Mouse (Mus musculus) R1 (cell line): ENCODE measurements at regions not wholly inside any gene's neighbourhood (a gene's known extent, or its start where the extent isn't known, plus 50 kb on each side); places are given as distances from the start of the nearest gene placed in this dataset.
A peak's percentile ranks its signal among the peaks of the same experiment; 100 is the strongest.

Source experiments
- DNase-seq: peaks from one replicate; pipeline ENCODE4 v3.0.0-alpha.2; 2018; ENCODE audit warnings: low read depth, low spot score

DNA sequence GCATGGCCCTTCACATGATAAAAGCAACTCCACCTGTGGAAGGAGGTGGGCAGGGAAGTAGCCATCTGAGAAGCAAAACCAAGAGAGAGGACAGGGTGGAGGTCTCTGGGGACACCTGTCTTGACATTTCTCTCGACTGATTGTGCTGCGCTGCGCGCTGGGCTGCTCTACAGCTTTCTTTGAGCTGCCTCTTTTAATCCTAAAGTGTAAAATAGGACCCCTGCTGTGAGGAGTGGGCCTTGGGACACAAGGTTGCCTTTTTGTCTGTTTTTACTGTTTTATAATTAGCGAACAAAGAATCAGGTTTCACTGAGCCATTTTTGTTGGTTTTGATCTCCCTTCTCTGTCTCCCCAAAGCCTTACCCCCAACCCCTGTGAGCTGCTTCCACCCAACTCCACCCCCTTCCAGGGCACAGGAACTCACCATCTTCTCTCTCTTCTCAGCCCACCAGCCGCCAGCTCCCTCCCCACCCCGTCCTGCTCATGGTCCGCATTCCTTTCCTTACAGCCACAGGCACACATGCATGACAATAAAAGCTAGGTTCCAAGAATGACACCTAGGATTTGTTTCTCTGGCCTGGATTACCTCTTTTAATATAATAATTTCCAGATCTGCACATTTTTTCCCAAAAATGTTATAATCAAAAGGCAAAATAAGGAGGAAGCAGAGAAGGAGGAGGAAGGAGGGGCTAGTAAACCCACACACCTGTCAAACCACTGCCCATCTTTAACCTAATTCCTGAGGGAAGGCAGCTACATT is 57.3 kb downstream of the Cbln4 start:
- DNase-seq = peak; percentile 78

DNA sequence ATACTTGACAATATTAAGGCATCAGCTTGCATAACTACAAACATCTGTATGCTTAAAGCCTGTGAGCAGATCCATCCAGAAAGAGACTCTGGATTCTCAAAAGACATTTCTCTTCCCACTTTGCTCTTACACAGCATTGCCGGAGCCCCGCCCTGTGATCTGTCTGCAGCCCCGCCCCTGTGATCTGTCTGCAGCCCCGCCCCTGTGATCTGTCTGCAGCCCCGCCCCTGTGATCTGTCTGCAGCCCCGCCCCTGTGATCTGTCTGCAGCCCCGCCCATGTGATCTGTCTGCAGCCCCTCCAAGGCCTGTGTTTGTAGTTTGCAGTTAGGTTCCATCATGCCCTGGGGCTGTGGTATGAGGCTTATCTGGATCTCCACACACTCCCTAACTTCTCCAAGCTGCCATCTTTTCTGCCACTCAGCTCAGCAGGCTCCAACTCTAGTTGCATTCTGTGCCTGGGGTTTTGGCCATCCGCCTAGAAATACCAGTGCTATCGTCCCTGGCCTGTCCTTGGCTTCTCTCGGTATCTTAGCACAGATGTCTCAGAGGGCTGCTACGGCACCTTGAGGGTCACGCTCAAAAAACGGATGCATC is 73.9 kb downstream of the Cbln4 start:
- peak; percentile 72 for DNase-seq

DNA sequence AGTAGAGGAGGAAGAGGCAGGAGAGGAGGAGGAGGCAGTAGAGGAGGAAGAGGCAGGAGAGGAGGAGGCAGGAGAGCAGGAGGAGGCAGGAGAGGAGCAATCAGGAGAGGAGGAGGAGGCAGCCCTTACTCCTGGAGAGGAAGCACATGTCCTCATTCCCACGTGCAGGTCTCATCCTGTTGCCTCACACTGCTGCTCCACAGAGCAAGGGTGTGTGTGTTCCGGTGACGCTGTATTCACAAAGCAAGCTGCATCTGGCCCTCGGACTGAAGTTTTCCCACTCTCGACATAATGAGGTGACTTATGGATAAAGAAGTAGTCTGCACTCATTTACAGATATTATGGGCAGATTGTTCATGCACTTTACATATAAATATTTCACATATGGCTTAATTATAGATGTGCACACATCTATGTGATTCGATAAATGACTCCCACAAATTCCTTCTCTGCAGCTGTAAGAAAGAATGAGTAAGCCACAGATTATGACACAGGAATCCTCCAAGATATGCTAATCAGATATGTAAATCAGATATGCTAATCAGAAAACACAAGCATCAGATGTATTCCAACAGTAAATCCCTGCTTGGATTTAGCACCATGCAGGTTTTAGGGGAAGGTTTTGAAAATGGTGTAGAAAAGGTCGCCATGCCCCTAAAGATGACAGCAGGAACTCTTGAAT is 96.6 kb downstream of the Cbln4 start:
- peak; percentile 21 for DNase-seq

DNA sequence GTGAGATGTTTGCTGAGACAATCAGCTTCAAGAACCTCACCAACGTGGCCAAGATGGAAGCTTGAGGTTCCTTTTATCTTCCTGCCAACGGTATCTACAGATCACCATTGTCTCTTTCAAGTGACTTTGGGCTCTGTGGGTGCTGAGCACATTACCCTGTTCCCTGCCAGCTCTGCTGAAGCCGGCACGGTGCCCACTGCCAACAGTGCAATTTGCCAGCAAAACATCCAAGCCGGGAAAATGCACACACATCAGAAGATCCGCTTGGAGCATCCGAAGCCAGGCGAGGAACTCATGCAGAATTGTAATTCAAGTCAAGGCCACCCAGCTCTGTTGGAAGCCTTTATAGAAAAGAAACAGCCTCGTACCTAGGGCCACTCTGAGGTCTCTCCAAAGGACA is 100.6 kb downstream of the Cbln4 start:
- no peak for DNase-seq

DNA sequence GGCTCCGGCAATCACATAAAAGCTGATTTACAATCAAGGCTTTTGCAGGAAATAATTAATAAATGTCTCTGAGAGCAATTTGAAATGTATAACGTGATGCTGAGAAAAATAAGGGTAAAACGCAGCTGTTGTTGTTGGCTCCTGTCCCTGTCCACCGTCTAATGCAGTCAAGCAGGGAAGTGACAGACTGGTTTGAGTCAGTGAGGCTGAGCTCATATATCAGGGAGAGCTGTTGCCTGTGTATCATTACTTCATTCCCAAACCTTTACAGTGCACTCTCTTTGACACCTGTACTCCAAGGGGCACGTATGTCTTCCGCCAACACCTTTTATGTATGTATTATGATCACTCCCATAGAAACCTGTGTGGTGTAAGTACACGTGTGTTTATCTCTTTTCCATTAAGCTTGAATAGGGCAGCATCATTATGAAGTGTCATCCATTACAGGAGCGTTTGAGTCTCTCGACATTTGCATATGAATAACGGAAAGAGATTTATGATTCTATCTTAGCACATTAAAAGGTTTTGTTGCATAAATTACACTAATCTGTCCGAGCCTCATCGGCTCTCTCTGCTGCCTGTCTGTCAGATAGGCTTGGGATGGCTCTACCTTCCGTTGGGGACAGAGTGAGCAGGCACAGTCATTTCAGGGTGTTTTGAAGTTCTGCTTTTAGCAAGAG is 107.5 kb downstream of the Cbln4 start:
- no peak for DNase-seq

DNA sequence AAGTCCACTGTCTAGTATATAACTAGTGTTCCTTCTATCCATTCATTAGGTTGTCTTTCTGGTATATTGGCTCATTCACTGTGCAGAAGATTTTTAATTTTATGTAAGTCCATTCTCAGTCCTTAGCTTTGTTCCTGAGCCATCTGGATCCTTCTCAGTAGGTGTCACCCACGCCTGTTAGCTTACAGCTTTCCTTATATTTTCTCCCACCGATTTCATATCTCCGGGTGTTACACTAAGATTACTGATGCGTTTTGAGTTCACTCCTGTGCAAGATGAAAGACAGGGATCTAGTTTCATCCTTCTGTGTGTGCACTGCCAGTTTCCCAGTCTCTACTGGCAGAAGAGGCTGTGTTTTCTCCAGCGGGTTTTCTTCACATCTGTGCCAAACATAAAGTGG is 122.3 kb downstream of the Cbln4 start:
- DNase-seq = no peak

DNA sequence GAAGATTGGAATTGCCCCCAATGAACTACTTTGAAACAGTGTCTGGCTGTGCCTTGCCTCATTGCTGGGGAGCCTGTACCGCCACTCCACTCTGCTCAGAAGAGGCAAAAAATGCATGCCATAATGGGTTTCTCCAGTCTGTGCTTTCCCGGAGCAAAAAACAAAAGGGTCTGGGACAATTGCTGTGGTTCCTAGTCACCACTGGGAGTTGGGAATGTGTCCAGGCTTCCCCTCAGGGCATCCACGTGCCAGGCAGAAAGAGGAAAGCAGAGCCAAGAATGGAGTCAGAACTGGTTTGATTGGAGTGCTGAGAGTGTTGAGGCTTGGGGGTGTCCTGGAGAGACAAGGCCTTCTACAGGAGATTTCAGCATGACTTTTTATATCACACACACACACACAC is 156.0 kb downstream of the Cbln4 start:
- DNase-seq = no peak

DNA sequence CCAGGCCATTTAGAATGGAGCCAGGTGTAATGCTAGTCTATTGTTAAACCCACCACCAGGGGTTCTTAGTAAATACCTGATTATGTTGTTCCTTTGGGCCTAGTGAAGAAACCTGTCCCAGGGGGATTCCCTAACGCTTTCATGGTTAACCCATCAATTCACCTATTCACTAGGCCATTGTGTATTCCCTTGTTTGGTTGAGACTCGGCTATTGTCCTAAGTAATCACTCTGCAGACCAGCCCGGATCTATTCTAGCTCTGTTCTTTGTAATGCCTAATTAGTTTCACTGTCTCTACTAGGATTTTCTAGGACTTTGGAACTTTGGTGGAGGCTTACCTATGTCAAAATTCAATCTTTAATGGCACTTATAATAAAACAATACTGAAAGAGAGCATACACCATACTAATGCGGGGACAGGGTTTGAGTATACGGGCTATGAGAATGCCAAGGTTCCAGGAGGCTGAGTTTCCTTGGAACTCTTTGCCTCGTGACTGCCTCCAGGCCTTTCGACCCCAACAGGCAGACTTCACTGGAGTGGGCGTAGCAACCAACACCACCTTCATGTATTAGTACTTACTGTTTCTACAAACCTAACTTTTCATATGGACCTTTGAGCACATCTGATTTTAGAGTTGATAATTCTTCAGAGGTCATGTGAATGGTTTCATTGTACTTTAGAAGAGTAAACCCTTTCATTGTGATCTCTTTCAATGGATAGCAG is 163.9 kb downstream of the Cbln4 start:
- peak; percentile 97 for DNase-seq

DNA sequence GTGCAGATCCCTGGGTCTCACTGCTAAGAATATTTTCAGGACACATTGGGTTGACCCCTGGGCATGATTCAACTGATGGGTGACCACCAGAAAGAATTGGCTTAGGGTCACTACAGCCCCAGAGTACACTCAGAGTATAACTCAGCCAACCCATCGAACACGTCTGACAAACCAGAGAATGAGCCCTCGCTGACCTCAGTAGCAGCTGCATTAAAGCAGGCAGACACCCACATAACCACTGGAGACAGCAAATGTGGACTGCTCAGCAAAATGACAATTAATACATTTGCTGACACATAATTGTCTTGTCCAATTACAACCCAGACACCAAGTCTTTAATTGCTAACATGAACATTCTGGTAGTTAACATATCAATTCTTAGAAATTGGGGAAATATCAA is 175.7 kb downstream of the Cbln4 start:
- no peak for DNase-seq

DNA sequence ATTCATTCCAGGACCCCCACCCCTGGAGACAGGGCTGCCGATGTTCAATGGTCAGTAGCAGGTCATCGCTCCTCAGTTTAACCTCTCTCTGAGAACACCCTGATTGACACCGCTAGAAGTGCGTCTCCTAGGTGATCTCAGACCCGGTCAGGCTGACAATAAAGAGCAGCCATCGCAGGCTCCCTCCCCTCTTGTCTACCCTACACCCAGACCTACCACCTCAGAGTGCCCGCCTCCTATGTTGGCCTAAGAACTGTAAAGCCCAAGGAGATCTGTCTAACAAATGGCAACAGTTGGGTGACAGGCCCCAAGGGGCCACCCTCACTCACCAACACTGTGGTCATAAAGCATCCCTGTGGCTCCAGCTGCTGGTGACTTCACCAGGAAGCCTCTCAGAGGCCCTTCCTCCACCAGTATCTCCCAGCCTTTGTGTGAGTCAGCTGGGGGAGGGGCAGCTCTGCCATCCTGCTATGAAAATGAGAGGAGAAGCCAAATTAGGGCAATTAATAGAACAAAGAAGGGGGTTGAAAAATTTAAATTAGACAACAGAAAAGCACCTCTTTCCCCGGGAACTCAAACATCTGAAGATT is 178.8 kb downstream of the Cbln4 start:
- DNase-seq = peak; percentile 62

DNA sequence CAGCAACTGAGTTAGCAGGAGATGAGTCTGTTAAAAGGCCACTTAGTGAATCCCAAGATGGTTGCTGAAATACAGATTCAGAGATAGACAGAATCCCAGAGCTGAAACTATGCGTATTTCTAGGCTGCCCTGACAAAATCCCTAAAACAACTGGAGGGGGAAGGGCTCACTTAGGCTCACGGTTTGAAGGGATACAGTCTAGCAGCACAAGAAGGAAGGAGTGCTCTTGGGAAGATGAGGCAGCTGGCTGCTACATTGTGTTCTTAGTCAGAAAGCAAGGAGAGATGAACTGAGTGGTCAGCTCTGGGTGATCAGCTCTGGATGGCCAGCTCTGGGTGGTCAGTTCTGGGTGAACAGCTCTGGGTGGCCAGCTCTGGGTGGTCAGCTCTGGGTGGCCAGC is 180.6 kb downstream of the Cbln4 start:
- DNase-seq = peak; percentile 82

DNA sequence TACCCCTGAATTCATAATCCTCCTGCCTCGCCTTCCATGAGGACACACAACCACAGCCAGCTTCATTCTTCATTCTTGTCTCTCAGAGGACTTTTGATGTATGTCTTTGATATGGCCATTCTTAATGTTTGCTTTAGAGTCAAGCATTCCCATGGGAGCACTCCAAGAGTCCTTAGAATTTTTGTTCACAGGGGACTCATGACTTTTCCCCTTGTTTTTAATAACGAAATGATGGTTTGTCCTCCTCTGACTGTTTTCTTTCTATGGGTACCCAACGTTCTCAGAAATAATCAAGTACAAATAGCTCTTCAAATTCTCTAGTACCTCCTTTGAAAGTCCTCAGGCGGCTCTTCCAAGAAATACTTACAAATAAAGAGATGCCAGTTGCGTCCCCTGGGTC is 184.4 kb downstream of the Cbln4 start:
- DNase-seq = no peak

DNA sequence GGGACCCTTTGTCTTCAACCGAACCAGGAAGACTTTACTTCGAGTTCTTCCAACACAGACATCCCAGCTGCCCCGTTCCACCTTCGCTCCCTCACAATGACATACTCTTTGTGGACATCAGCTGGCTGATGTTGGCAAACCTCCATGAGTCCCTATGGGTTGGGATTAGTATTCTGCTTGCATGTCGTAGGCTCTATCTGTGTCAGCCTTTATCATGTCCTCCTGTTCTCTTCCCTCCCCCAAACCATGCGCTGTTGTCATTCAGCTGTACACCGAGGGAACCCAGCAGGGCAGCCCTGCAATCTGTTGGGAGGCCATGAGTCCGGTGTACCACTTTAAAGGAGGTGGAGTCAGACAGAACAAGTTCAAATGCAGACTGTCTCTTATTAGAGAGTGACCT is 186.8 kb downstream of the Cbln4 start:
- no peak for DNase-seq

DNA sequence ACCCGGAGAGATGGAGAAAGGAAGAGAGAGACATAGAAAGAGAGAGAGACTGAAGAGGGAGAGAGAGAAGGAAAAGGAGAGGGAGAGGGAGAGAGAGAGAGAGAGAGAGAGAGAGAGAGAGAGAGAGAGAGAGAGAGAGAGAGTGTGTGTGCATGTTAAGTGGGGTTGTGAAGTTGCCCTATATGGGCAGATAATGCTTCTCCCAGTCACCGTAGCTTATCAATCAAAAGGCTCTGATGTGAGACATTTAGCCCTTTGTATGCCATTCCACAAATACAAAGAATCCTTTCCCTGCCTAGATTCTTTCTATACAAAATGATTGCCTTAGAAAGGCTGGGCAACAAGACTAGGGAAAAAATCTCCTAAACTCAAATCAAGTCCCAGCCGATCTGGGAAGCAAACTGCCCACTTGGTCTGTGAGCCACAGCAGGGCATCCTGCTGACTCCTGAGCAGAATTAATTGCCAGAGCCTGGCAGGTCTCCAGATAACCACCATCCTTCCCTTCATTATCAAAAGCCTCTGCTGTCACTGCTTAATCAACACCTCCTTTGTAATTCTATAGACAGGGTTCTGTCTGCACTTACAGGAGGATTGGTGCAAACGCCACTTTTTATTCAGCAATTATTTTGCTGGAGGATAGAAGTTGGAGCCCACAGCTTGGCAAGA is 196.3 kb downstream of the Cbln4 start:
- no peak for DNase-seq

DNA sequence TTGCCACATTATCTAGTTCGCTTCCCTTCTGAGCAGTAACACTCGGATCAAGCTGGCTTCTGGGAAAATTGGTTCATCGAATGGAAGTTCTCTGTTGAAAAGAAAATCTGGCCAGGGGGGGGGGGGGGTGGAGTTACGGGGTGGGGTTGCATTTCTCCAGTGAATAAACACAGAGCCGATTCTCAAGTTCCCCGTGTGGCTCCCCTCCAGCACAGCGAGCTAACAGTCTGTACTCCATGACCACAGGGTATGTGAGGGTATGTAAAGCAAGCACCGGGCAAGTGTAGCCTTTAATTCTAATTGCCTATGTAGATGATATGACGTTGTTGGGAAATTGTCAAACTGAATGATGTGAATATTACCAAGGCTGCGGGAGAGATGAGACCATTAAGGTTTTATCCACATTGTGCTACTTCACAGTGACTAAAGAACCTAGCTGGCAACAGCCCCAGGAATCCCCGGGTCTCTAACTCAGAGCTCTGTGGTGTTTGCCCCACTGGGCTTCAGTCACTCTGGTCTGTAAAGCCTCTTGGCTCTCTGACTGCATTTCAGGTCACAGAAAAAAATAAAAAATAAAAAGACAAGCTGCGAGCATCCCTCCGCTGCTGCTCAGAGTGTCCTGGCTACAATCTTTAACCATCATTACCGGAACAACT is 203.1 kb downstream of the Cbln4 start:
- peak; percentile 8 for DNase-seq

DNA sequence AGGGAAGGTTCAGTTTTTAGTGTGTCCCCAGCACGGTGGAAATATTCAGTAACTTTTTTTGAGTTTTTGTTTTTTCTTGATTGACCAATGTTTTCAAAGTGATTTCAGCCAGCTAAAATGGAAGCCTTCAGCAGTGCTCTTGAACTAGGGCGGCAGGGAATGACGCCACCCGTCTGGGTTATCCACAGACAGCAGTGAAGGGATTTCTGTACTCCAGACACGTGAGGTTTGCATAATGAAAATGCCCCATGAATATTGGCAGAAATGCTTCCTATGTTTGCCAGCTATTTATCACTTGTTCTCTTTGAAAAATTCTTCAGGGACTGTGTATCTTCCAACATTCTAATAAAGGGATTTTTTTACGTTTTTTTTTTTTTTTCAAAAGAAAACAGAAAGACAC is 221.1 kb downstream of the Cbln4 start:
- no peak for DNase-seq

DNA sequence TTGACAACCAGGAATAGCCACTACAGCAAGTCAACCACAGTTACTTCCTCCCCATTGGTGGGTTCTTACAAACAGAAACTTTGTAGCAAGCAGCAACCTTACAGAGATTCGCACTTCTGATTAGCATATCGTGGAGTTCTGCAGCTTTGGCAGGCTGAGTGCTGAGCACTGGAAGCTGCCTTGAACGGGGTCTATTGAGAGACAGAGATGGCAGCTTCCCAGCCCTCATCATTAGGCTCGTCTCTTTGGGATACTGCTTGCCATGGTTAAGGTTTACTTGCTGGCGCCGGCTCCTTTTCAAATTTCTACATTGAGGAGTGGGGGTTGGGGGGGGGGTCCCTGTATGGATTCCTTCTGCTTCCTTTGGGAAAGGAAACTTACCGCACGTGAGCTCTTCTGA is 224.8 kb downstream of the Cbln4 start:
- no peak for DNase-seq

DNA sequence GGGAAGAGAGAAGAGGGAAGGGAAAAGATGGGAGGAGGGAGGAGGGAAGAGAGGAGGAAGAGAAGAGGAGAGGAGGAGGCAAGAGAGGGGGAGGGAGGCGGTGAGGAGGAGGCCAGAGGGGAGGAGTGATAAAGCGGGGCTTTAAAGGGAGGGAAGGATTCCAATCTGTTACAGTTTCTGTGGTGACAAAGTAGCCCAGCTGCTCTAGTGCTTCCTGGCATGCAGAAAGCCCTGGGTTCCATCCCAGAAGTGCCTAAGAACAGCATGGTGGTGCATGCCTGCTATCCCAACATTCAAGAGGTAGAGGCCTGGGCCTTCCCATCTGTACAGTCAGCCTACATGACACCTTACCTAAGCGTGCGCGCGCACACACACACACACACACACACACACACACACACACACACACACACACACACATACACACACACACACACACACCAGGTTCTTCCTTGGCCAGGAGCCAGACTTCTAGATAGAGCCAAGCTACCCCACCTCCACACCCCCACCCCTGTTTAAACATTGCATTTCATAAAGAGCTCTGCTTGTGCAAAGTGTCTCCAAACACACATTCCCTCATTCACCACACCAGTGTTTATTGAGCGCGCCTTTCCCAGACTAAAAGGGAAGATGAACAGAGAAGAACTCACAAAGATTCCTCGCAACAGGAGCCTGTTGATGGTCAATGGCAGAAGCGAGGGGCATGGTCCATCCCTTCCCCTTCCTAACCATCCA is 226.4 kb downstream of the Cbln4 start:
- no peak for DNase-seq

DNA sequence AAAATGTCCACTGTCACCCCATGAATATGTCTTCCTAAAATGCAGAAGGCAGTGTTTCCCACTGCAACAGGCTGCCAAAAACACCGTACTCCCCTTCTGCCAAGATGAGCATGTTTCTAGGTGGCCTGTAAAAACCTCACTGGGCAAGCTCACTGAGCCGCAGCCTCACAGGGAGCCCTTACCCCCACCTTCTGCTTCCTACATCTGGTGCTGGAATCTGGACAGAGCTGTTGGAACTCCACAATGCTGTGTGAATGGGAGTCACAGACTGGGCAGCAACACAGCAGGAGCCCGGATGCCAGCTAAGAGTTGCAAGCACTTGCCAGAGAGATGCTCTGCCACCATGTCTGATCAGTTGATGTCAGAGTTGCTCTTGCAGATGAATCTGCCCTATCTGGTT is 230.6 kb downstream of the Cbln4 start:
- DNase-seq = no peak

DNA sequence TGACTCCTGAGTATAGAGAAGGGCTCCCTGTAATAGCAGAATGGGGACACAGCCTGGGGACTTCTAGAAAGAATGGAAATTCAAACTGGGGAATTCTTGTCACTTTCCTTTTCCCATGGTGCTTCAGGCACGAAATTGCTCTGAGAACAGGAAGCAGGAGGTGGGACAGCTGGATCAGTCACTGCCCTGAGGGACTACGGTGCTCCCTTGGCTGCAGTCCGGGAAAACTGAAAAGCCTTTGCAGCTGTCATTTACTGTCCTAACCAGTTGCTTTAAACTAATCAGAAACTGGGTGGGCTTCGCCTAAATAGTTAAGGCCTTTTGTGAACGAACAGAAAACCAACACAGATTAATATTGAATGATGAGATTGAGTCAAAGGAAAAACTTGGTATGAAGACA is 237.9 kb downstream of the Cbln4 start:
- no peak for DNase-seq
